Mouse (Mus musculus) neural tube, embryonic 14.5 days (tissue): Measurements from ENCODE around the gene Srp54c. TPM values are rescaled to one million over a fixed set of nuclear protein-coding genes. Genes with fewer than 3 reads are reported as not detected.

Experiments
- ATAC-seq: fragments of 200-750 bp; cut with Nextera tagmentation; 2 replicates; pipeline ENCODE4 v1.8.0; 2017; ENCODE audit warnings: low read depth, mild to moderate bottlenecking, moderate TSS enrichment, moderate library complexity
- H3K27ac ChIP-seq: fragments of 300-500 bp; sonication (generic); 2 replicates; pipeline ENCODE4 v1.5.1; 2014; ENCODE audit warnings: low read depth, mild to moderate bottlenecking, control low read depth, low read length, moderate library complexity, mixed read lengths
- H3K27me3 ChIP-seq: fragments of 300-500 bp; sonication (generic); 2 replicates; pipeline ENCODE4 v1.6.1; 2014; ENCODE audit warnings: low read length; ENCODE audit not compliant: control insufficient read depth, insufficient read depth
- H3K36me3 ChIP-seq: fragments of 300-500 bp; sonication (generic); 2 replicates; pipeline ENCODE4 v1.6.1; 2014; ENCODE audit warnings: low read length, mixed read lengths; ENCODE audit not compliant: control insufficient read depth, insufficient read depth
- H3K4me1 ChIP-seq: fragments of 300-500 bp; sonication (generic); 2 replicates; pipeline ENCODE4 v1.6.1; 2014; ENCODE audit warnings: low read length; ENCODE audit not compliant: control insufficient read depth, insufficient read depth
- H3K4me2 ChIP-seq: fragments of 300-500 bp; sonication (generic); 2 replicates; pipeline ENCODE4 v1.6.1; 2014; ENCODE audit warnings: mild to moderate bottlenecking, low read depth, low read length, control low read depth
- H3K4me3 ChIP-seq: fragments of 300-500 bp; sonication (generic); 2 replicates; pipeline ENCODE4 v1.5.1; 2014; ENCODE audit warnings: low read depth, low read length, control low read depth, mixed read lengths
- H3K9ac ChIP-seq: fragments of 300-500 bp; sonication (generic); replicated peaks from 2 replicates; pipeline ENCODE4 v1.6.1; 2014; ENCODE audit warnings: low read depth, mild to moderate bottlenecking, control low read depth, low read length, mixed read lengths
- H3K9me3 ChIP-seq: fragments of 300-500 bp; sonication (generic); 2 replicates; pipeline ENCODE4 v1.6.1; 2016; ENCODE audit warnings: low read length; ENCODE audit not compliant: control insufficient read depth
- WGBS: fragments of 180-500 bp; shearing (Covaris S2); extraction: QIAGEN DNeasy Blood & Tissue Kit; methylation state at CpG from one replicate; pipeline ENCODE4 v1.1.7; 2014; 5-methylcytosine and 5-hydroxymethylcytosine counted together
- polyA plus RNA-seq: library from polyadenylated mRNA; unstranded; fragments of >200 nt; fragmentation: Nextera tagmentation; extraction: Ambion mirVana; gene quantifications from 2 replicates; pipeline ENCODE4 v1.2.1, GENCODE M21; 2014

The Srp54c gene
- polyA plus RNA-seq, 1 experiment from 2014 or later: 79.7 TPM

- H3K9me3 ChIP-seq: no peaks in the 10 kb centered on the region
- ATAC-seq: no peak
- no peak overlapping the region for H3K4me2 ChIP-seq
- H3K9ac ChIP-seq: no peak overlapping the region
- no peak overlapping the region for H3K27ac ChIP-seq
- WGBS: 96% methylated on average over 4 of the region's 4 CpGs
- H3K36me3 ChIP-seq: no peaks in the 10 kb centered on the region
- no peak overlapping the region for H3K4me3 ChIP-seq
- H3K27me3 ChIP-seq: no peaks in the 10 kb centered on the region
- H3K4me1 ChIP-seq: peaks cover 12% of the 10 kb centered on the region
Measured at GRCm38 (mm10) chr12:55306371-55306770, 76.4 kb downstream of the Srp54c start.

GRCm38 (mm10) chr12:55307566-55307965 is 77.6 kb downstream of the Srp54c start:
- H3K9me3 ChIP-seq: no peaks in the 10 kb centered on the region
- no peaks in the 10 kb centered on the region for H3K36me3 ChIP-seq
- WGBS: 78% methylated on average over 6 of the region's 6 CpGs
- no peak overlapping the region for H3K27ac ChIP-seq
- H3K4me3 ChIP-seq: no peak overlapping the region
- peaks cover 7% of the 10 kb centered on the region for H3K4me1 ChIP-seq
- no peaks in the 10 kb centered on the region for H3K27me3 ChIP-seq
- no peak for ATAC-seq
- H3K4me2 ChIP-seq: no peak overlapping the region
- no peak overlapping the region for H3K9ac ChIP-seq

- Histone ChIP-seq H3K27me3 (no peaks in the 10 kb centered on the region), H3K9me3 (no peaks in the 10 kb centered on the region), H3K27ac (no peak overlapping the region), H3K4me2 (no peak overlapping the region), H3K4me3 (no peak overlapping the region), H3K4me1 (peaks cover 3% of the 10 kb centered on the region), H3K36me3 (no peaks in the 10 kb centered on the region), H3K9ac (no peak overlapping the region)
- ATAC-seq: no peak
- 97% methylated on average over 9 of the region's 9 CpGs for WGBS
Measured at GRCm38 (mm10) chr12:55308731-55309130, 78.8 kb downstream of the Srp54c start.

GRCm38 (mm10) chr12:55309501-55309900 is 79.5 kb downstream of the Srp54c start:
- Histone ChIP-seq H3K36me3 (no peaks in the 10 kb centered on the region), H3K4me2 (no peak overlapping the region), H3K9me3 (no peaks in the 10 kb centered on the region), H3K4me1 (no peaks in the 10 kb centered on the region), H3K27ac (no peak overlapping the region), H3K4me3 (no peak overlapping the region), H3K9ac (no peak overlapping the region), H3K27me3 (no peaks in the 10 kb centered on the region)
- no peak for ATAC-seq
- WGBS: 80% methylated on average over 8 of the region's 8 CpGs

- no peaks in the 10 kb centered on the region for H3K4me1 ChIP-seq
- H3K9me3 ChIP-seq: no peaks in the 10 kb centered on the region
- no peak overlapping the region for H3K9ac ChIP-seq
- no peak overlapping the region for H3K27ac ChIP-seq
- H3K27me3 ChIP-seq: no peaks in the 10 kb centered on the region
- no peaks in the 10 kb centered on the region for H3K36me3 ChIP-seq
- H3K4me3 ChIP-seq: no peak overlapping the region
- WGBS: 85% methylated on average over 7 of the region's 7 CpGs
- H3K4me2 ChIP-seq: no peak overlapping the region
- ATAC-seq: no peak
Measured at GRCm38 (mm10) chr12:55311841-55312240, 81.9 kb downstream of the Srp54c start.

Other genes with a start within 250 kb of the Srp54c start
- not detected in 2 replicates for gene Gm20403, start 243.6 kb upstream of the Srp54c start, polyA plus RNA-seq
- 3.3 and 4.3 TPM in 2 replicates for gene Baz1a, start 215.8 kb upstream of the Srp54c start, polyA plus RNA-seq
- gene 2700097O09Rik, start 150.1 kb upstream of the Srp54c start, polyA plus RNA-seq: 32.2 TPM in 2 replicates
- 213 and 218 TPM in 2 replicates for gene Srp54a, start 149.9 kb upstream of the Srp54c start, polyA plus RNA-seq
- 65.6 and 69.5 TPM in 2 replicates for gene Fam177a, start 105.7 kb upstream of the Srp54c start, polyA plus RNA-seq
- gene Srp54b, start 75.1 kb upstream of the Srp54c start, polyA plus RNA-seq: 64.6 and 69.9 TPM in 2 replicates
- gene 1700047I17Rik2, start 30.6 kb upstream of the Srp54c start, polyA plus RNA-seq: not detected in 2 replicates
- gene 1110008L16Rik, start 69.4 kb downstream of the Srp54c start, polyA plus RNA-seq: 9.2 and 11.4 TPM in 2 replicates
- 27.8 and 31.1 TPM in 2 replicates for gene Ppp2r3c, start 72.8 kb downstream of the Srp54c start, polyA plus RNA-seq
- gene Psma6, start 154.1 kb downstream of the Srp54c start, polyA plus RNA-seq: 420 and 439 TPM in 2 replicates